Mouse (Mus musculus): ENCODE data around the gene Actb.

DNA sequence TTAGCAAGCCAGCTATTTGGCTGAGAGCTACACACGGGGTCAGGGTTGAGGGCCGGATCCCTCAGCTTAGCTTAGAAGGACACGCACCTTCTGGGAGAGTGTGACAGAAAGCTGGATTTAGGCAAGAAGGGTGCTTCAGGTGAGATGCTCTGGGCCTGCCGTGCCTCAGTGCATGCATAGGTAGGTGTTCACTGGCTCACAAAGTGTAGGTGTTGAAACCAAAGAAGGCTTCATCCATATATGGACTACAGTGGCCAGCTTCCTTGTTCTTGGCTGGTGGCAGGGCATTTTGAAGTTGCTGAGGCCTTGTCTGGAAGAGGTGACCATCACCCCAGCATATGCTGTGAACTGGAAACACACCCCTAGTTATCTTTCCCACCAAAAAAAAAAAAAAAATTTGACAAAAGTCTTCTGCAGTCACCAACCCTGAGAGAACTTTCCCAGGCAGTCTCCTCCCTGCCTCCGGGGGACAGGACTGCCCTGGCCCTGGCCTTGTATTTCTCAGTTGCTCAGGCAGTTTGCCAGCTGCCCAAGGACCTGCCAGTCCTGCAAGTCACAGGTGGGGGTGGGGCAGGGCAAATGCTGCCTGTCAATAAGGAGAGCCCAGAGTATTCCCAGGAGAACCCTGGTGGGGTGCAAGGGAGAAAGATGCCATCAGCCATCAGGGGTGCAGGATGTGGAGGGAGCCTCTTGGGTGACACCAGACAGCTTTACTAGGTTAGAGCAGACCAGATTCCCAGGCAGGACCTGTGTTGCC is 1.4 kb upstream of the Actb start:
- TF ChIP-seq CTCF (IDR thresholded peaks at IDR 0.05; ENCODE audit: low read depth, low read length) (0 out of 2 replicates have a peak, but pooled peaks have one; percentile 0), POLR2A (IDR thresholded peaks at IDR 0.05; ENCODE audit: extremely low read depth, insufficient read depth, low read length) (no peak)

All from liver, adult 2 months (tissue).